11 mouse cellular contexts compared by ENCODE assay signal in genomic region chr2:160603154-160603933, GRCm38 (mm10). TPM values are rescaled to one million over a fixed set of nuclear protein-coding genes. Genes with fewer than 3 reads are reported as not detected.
DNase-seq lines count a peak whose midpoint lies in the region; ATAC-seq and TF ChIP-seq lines count a peak whose summit lies in the region.
"Had no signal": no experiment of that assay in that cellular context is flagged by ENCODE, and none has a peak within 500 bp of the region (broad histone marks: within the 10 kb centered on the region; RNA-seq: fewer than 3 reads in every experiment).

No protein-coding gene starts in this region.

- H3K4me2 ChIP-seq in lung, embryonic 14.5 days = no peak overlapping the region
- H3K4me2 ChIP-seq in lung, postnatal 0 days (replicated peaks; ENCODE audit: low read depth, low read length) = no peak overlapping the region
- no peak overlapping the region for H3K4me2 ChIP-seq in limb, embryonic 14.5 days (replicated peaks; ENCODE audit: low read depth, low read length, severe bottlenecking)
- no peak overlapping the region for H3K4me2 ChIP-seq in hindbrain, postnatal 0 days (ENCODE audit: low read depth, low read length)
- no peak overlapping the region for H3K4me2 ChIP-seq in hindbrain, embryonic 11.5 days (replicated peaks; ENCODE audit: low read depth, low read length)
- H3K4me2 ChIP-seq: neural tube, embryonic 13.5 days had no signal

- H3K9me3 ChIP-seq in lung, embryonic 14.5 days (ENCODE audit: low read depth, low read length) = no peaks in the 10 kb centered on the region
- no peaks in the 10 kb centered on the region for H3K9me3 ChIP-seq in lung, postnatal 0 days (ENCODE audit: low read length)
- no peaks in the 10 kb centered on the region for H3K9me3 ChIP-seq in limb, embryonic 14.5 days (ENCODE audit: control insufficient read depth, low read length)
- no peaks in the 10 kb centered on the region for H3K9me3 ChIP-seq in hindbrain, postnatal 0 days (ENCODE audit: low read length)
- no peaks in the 10 kb centered on the region for H3K9me3 ChIP-seq in hindbrain, embryonic 11.5 days (ENCODE audit: control insufficient read depth, low read length)
- H3K9me3 ChIP-seq: neural tube, embryonic 13.5 days had no signal

- H3K36me3 ChIP-seq in lung, embryonic 14.5 days (ENCODE audit: insufficient read depth) = no peaks in the 10 kb centered on the region
- no peaks in the 10 kb centered on the region for H3K36me3 ChIP-seq in lung, postnatal 0 days (ENCODE audit: insufficient read depth, low read length)
- H3K36me3 ChIP-seq in limb, embryonic 14.5 days (ENCODE audit: control insufficient read depth, insufficient read depth, low read length) = no peaks in the 10 kb centered on the region
- no peaks in the 10 kb centered on the region for H3K36me3 ChIP-seq in hindbrain, postnatal 0 days (ENCODE audit: insufficient read depth, low read length)
- H3K36me3 ChIP-seq in hindbrain, embryonic 11.5 days (ENCODE audit: control insufficient read depth, insufficient read depth, low read length) = no peaks in the 10 kb centered on the region
- H3K36me3 ChIP-seq: neural tube, embryonic 13.5 days had no signal

- no peaks in the 10 kb centered on the region for H3K27me3 ChIP-seq in lung, embryonic 14.5 days (ENCODE audit: insufficient read depth, low read length)
- no peaks in the 10 kb centered on the region for H3K27me3 ChIP-seq in lung, postnatal 0 days (replicated peaks; ENCODE audit: insufficient read depth, low read length)
- no peaks in the 10 kb centered on the region for H3K27me3 ChIP-seq in limb, embryonic 14.5 days (ENCODE audit: control insufficient read depth, insufficient read depth, low read length)
- no peaks in the 10 kb centered on the region for H3K27me3 ChIP-seq in hindbrain, postnatal 0 days (ENCODE audit: insufficient read depth, low read length)
- H3K27me3 ChIP-seq in hindbrain, embryonic 11.5 days (ENCODE audit: control insufficient read depth, insufficient read depth, low read length) = no peaks in the 10 kb centered on the region
- H3K27me3 ChIP-seq: neural tube, embryonic 13.5 days had no signal

- no peak overlapping the region for H3K4me3 ChIP-seq in lung, embryonic 14.5 days (ENCODE audit: low read depth, low read length)
- H3K4me3 ChIP-seq in lung, postnatal 0 days (ENCODE audit: low read depth, low read length) = no peak overlapping the region
- no peak overlapping the region for H3K4me3 ChIP-seq in limb, embryonic 14.5 days (replicated peaks; ENCODE audit: low read length)
- H3K4me3 ChIP-seq in hindbrain, postnatal 0 days (ENCODE audit: low read length) = no peak overlapping the region
- H3K4me3 ChIP-seq in hindbrain, embryonic 11.5 days (ENCODE audit: low read depth, low read length) = no peak overlapping the region
- H3K4me3 ChIP-seq: neural tube, embryonic 13.5 days had no signal

- 55% methylated on average over 10 of the region's 10 CpGs for WGBS in lung, embryonic 14.5 days
- WGBS in lung, postnatal 0 days = 56% methylated on average over 10 of the region's 10 CpGs
- WGBS in limb, embryonic 14.5 days = 57% methylated on average over 10 of the region's 10 CpGs
- 55% methylated on average over 10 of the region's 10 CpGs for WGBS in hindbrain, postnatal 0 days
- WGBS in hindbrain, embryonic 11.5 days = 68% methylated on average over 10 of the region's 10 CpGs

- peak overlapping the region; percentile 43; the same call in 1 of the 2 replicates for H3K27ac ChIP-seq in lung, embryonic 14.5 days (ENCODE audit: low read depth)
- no peak overlapping the region for H3K27ac ChIP-seq in lung, postnatal 0 days (ENCODE audit: low read length)
- no peak overlapping the region for H3K27ac ChIP-seq in limb, embryonic 14.5 days (replicated peaks; ENCODE audit: low read depth, low read length)
- H3K27ac ChIP-seq in hindbrain, postnatal 0 days = no peak overlapping the region
- no peak overlapping the region for H3K27ac ChIP-seq in hindbrain, embryonic 11.5 days (ENCODE audit: low read depth, low read length)
- H3K27ac ChIP-seq: neural tube, embryonic 13.5 days had no signal

- TF ChIP-seq CTCF in lung, embryonic 14.5 days (IDR thresholded peaks at IDR 0.05; ENCODE audit: low read depth) = no peak
- no peak for TF ChIP-seq CTCF in lung, postnatal 0 days (IDR thresholded peaks at IDR 0.05)
- TF ChIP-seq CTCF in hindbrain, postnatal 0 days (IDR thresholded peaks at IDR 0.05; ENCODE audit: low read depth) = no peak

- TF ChIP-seq POLR2A in limb, embryonic 14.5 days (IDR thresholded peaks at IDR 0.05; ENCODE audit: borderline replicate concordance, extremely low read depth, insufficient read depth, insufficient read length) = no peak

- no peak for DNase-seq in lung, embryonic 14.5 days
- no peak for DNase-seq in lung, postnatal 0 days (ENCODE audit: low spot score)
- DNase-seq in c-Kit-positive CD71-positive TER-119-negative erythroid progenitor cells, embryonic 14.5 days (ENCODE audit: low read depth) = peak; percentile 61
- DNase-seq in limb, embryonic 14.5 days (ENCODE audit: low spot score) = peak; percentile 39
- DNase-seq in spleen, postnatal 36 days (ENCODE audit: low spot score in 2 of 2) = peak; percentile 46 to 66
- no peak for DNase-seq in hindbrain, postnatal 0 days (ENCODE audit: low spot score)
- no peak for DNase-seq in frontal cortex, postnatal 36 days (ENCODE audit: low spot score in 2 of 2)
- no peak for DNase-seq in hindbrain, embryonic 11.5 days (ENCODE audit: low spot score)
- DNase-seq: cerebellum, adult 18-20 months; kidney, adult 8-10 months had no signal

- peak; percentile 77 for ATAC-seq in lung, embryonic 14.5 days (ENCODE audit: insufficient read depth)
- ATAC-seq in lung, postnatal 0 days = no peak
- peak; percentile 63 for ATAC-seq in limb, embryonic 14.5 days (ENCODE audit: low FRiP score, low read depth)
- ATAC-seq in hindbrain, postnatal 0 days = no peak
- no peak for ATAC-seq in hindbrain, embryonic 11.5 days (ENCODE audit: low FRiP score)

- TF ChIP-seq EP300 in lung, postnatal 0 days (IDR thresholded peaks at IDR 0.05) = no peak

- H3K9ac ChIP-seq in lung, embryonic 14.5 days = no peak overlapping the region
- no peak overlapping the region for H3K9ac ChIP-seq in lung, postnatal 0 days (replicated peaks; ENCODE audit: low read depth)
- H3K9ac ChIP-seq in limb, embryonic 14.5 days (ENCODE audit: low read depth, low read length, severe bottlenecking) = no peak overlapping the region
- H3K9ac ChIP-seq in hindbrain, postnatal 0 days (replicated peaks; ENCODE audit: low read length) = no peak overlapping the region
- no peak overlapping the region for H3K9ac ChIP-seq in hindbrain, embryonic 11.5 days (ENCODE audit: low read depth, low read length)
- H3K9ac ChIP-seq: neural tube, embryonic 13.5 days had no signal

- no peaks in the 10 kb centered on the region for H3K4me1 ChIP-seq in lung, embryonic 14.5 days (ENCODE audit: insufficient read depth)
- H3K4me1 ChIP-seq in lung, postnatal 0 days (ENCODE audit: insufficient read depth, low read depth, low read length) = no peaks in the 10 kb centered on the region
- H3K4me1 ChIP-seq in limb, embryonic 14.5 days (ENCODE audit: control insufficient read depth, insufficient read depth, low read length) = no peaks in the 10 kb centered on the region
- no peaks in the 10 kb centered on the region for H3K4me1 ChIP-seq in hindbrain, postnatal 0 days (ENCODE audit: insufficient read depth, low read length)
- no peaks in the 10 kb centered on the region for H3K4me1 ChIP-seq in hindbrain, embryonic 11.5 days (replicated peaks; ENCODE audit: control insufficient read depth, insufficient read depth, low read length)
- H3K4me1 ChIP-seq: neural tube, embryonic 13.5 days had no signal

RNA-seq across cellular contexts. Expression of gene Top1, which starts 42.3 kb away (rescaled TPM):
- polyA plus RNA-seq in lung, embryonic 14.5 days (2014; fragmentation: Nextera tagmentation; extraction: Ambion mirVana) = 77.6 and 83.0 TPM in 2 replicates
- 38.7 and 51.5 TPM in 2 replicates for polyA plus RNA-seq in lung, postnatal 0 days (2015; fragmentation: Nextera tagmentation; extraction: Ambion mirVana)
- 35.2 and 46.1 TPM in 2 replicates for polyA plus RNA-seq in limb, embryonic 14.5 days (2012; rRNA removed)
- polyA plus RNA-seq in limb, embryonic 14.5 days (2014; fragmentation: Nextera tagmentation; extraction: Ambion mirVana) = 65.1 and 74.4 TPM in 2 replicates
- total RNA-seq in hindbrain, postnatal 0 days (2014; rRNA removed) = 22.2 and 28.8 TPM in 2 replicates
- 44.9 and 50.7 TPM in 2 replicates for polyA plus RNA-seq in hindbrain, postnatal 0 days (2015; fragmentation: Nextera tagmentation; extraction: Ambion mirVana)
- polyA plus RNA-seq in hindbrain, embryonic 11.5 days (2014; fragmentation: Nextera tagmentation; extraction: Ambion mirVana) = 106 and 123 TPM in 2 replicates

Comparison
In these comparisons a context has a peak if more than half of its experiments do, and no peak if none do; other contexts are left out.
1. ATAC-seq: peak in lung, embryonic 14.5 days (single experiment) and limb, embryonic 14.5 days (single experiment); none in lung, postnatal 0 days (single experiment), hindbrain, postnatal 0 days (single experiment) and hindbrain, embryonic 11.5 days (single experiment).
2. DNase-seq: peak in c-Kit-positive CD71-positive TER-119-negative erythroid progenitor cells, embryonic 14.5 days (single experiment), limb, embryonic 14.5 days (single experiment) and spleen, postnatal 36 days (2 of 2); none in lung, embryonic 14.5 days (single experiment), lung, postnatal 0 days (single experiment), hindbrain, postnatal 0 days (single experiment), frontal cortex, postnatal 36 days (0 of 2) and hindbrain, embryonic 11.5 days (single experiment).